Mouse (Mus musculus) hindbrain, embryonic 16.5 days (tissue): ENCODE data around the gene Rapgef5. TPM values are rescaled to one million over a fixed set of nuclear protein-coding genes. Genes with fewer than 3 reads are reported as not detected.

Experiments
- ATAC-seq: fragments of 200-750 bp; cut with Nextera tagmentation; 2 replicates; pipeline ENCODE4 v1.8.0; 2017; ENCODE audit warnings: moderate TSS enrichment, moderate library complexity
- H3K27ac ChIP-seq: fragments of 300-500 bp; sonication (generic); 2 replicates; pipeline ENCODE4 v1.5.1; 2014; ENCODE audit warnings: low read depth, mild to moderate bottlenecking, control low read depth, low read length, moderate library complexity
- H3K27me3 ChIP-seq: fragments of 300-500 bp; sonication (generic); replicated peaks from 2 replicates; pipeline ENCODE4 v1.6.1; 2014; ENCODE audit warnings: low read length; ENCODE audit not compliant: control insufficient read depth, insufficient read depth
- H3K36me3 ChIP-seq: fragments of 300-500 bp; sonication (generic); 2 replicates; pipeline ENCODE4 v1.6.1; 2014; ENCODE audit warnings: mild to moderate bottlenecking, low read length, moderate library complexity, mixed read lengths; ENCODE audit not compliant: control insufficient read depth, insufficient read depth
- H3K4me1 ChIP-seq: fragments of 300-500 bp; sonication (generic); 2 replicates; pipeline ENCODE4 v1.6.1; 2014; ENCODE audit warnings: low read depth, low read length; ENCODE audit not compliant: control insufficient read depth, insufficient read depth
- H3K4me2 ChIP-seq: fragments of 300-500 bp; sonication (generic); 2 replicates; pipeline ENCODE4 v1.6.1; 2014; ENCODE audit warnings: mild to moderate bottlenecking, low read length, control low read depth, moderate library complexity
- H3K4me3 ChIP-seq: fragments of 300-500 bp; sonication (generic); 2 replicates; pipeline ENCODE4 v1.5.1; 2014; ENCODE audit warnings: mild to moderate bottlenecking, low read length, control low read depth, moderate library complexity
- H3K9ac ChIP-seq: fragments of 300-500 bp; sonication (generic); 2 replicates; pipeline ENCODE4 v1.6.1; 2014; ENCODE audit warnings: low read depth, mild to moderate bottlenecking, control low read depth, low read length, moderate library complexity
- H3K9me3 ChIP-seq: fragments of 300-500 bp; sonication (generic); 2 replicates; pipeline ENCODE4 v1.6.1; 2014; ENCODE audit warnings: mild to moderate bottlenecking, low read length, moderate library complexity; ENCODE audit not compliant: control insufficient read depth
- WGBS: fragments of 180-500 bp; shearing (Covaris S2); extraction: QIAGEN DNeasy Blood & Tissue Kit; methylation state at CpG from one replicate; pipeline ENCODE4 v1.1.7; 2014; 5-methylcytosine and 5-hydroxymethylcytosine counted together
- polyA plus RNA-seq: library from polyadenylated mRNA; unstranded; fragments of >200 nt; fragmentation: Nextera tagmentation; extraction: Ambion mirVana; gene quantifications from 2 replicates; pipeline ENCODE4 v1.2.1, GENCODE M21; 2015

Gene Rapgef5
- polyA plus RNA-seq, 1 experiment from 2014 or later, result 31.9 TPM

DNA sequence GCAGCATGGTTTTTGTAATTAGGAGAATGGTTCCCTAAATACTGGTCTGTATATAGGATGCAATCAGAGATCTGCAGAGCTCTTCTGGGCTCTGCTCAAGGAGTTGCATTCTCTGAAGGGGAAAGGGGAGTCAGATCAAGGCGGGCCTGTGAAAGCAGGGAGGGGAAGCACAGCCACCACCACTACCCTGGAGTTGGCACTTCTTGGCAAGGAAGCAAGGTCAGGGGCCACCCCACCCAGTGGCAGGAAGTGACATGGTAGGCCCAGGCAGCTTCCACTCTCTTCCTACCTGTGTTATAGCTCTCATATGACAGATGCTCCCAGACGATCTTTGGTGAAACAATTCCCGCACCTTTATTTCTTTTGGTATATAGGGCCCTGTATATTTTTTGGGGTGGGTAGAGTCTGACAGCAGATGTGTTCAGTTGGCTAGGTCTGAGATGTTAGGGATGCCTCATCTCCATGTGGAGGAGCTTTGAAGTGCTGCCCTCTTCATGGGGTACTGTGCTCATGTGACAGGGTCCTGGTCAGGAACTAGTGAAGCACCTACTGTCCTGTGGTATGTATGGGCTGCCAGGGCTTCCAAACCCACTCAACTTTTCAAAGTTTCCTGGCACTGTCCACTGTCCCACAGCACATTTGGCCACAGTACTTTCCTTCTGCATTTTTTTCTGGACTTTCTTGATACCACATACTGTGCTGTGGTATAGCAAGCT is 183.8 kb downstream of the Rapgef5 start:
- no peaks in the 10 kb centered on the region for H3K27me3 ChIP-seq
- 0 out of 2 replicates have a peak, but pooled peaks have one; percentile 15 for ATAC-seq
- no peaks in the 10 kb centered on the region for H3K36me3 ChIP-seq
- H3K4me2 ChIP-seq, result no peak overlapping the region
- no peak overlapping the region for H3K9ac ChIP-seq
- peak overlapping the region; percentile 9; the same call in 1 of the 2 replicates for H3K27ac ChIP-seq
- H3K4me3 ChIP-seq, result no peak overlapping the region
- 89% methylated on average over 3 of the region's 3 CpGs for WGBS
- H3K4me1 ChIP-seq, result peaks cover 8% of the 10 kb centered on the region
- no peaks in the 10 kb centered on the region for H3K9me3 ChIP-seq

DNA sequence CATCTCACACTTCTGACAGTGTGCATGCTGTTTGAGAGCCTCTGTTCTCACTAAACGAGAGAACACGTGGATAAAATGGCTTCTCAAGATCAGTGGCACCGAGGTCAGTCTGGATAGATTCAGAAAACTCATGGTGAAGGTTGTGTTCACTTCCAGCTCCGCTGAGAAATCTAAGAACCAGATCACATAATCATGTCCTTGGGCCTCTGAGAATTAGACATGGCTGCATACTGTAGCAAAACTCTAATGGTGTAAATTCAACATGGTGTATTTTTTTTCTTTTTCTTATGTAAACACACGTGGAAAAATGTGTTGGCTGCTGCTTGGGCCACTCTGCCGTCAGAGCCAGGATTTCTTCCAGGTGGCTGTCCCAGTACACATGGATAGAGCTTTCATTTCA is 184.6 kb downstream of the Rapgef5 start:
- Histone ChIP-seq H3K4me3 (no peak overlapping the region), H3K4me2 (no peak overlapping the region), H3K27me3 (no peaks in the 10 kb centered on the region), H3K4me1 (peaks cover 8% of the 10 kb centered on the region), H3K36me3 (no peaks in the 10 kb centered on the region), H3K9ac (no peak overlapping the region), H3K27ac (no peak overlapping the region), H3K9me3 (no peaks in the 10 kb centered on the region)
- no peak for ATAC-seq
- 76% methylated on average over 6 of the region's 6 CpGs for WGBS

DNA sequence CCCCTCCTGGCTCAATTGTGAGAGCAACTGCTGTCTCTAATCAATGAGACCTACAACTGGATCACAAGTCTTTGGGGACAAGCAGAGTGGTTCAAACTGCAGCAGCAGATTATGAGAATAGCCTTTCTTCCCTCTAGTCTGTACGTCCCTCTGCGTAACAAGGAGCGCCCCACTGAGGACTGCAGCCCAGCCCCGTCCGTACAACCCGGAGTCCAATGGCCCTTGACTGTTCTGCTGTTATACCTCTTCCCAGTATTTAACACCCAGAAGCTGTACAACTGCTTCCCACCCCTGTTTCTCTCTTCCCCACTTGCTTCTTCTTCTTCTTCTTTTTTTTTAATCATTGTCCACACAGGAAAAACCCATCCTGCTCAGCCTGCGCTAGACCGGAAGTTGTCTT is 186.0 kb downstream of the Rapgef5 start:
- Histone ChIP-seq H3K27me3 (no peaks in the 10 kb centered on the region), H3K27ac (no peak overlapping the region), H3K4me1 (peaks cover 8% of the 10 kb centered on the region), H3K4me3 (no peak overlapping the region), H3K4me2 (no peak overlapping the region), H3K9me3 (no peaks in the 10 kb centered on the region), H3K36me3 (no peaks in the 10 kb centered on the region), H3K9ac (no peak overlapping the region)
- WGBS, result 80% methylated on average over 8 of the region's 8 CpGs
- ATAC-seq, result no peak

DNA sequence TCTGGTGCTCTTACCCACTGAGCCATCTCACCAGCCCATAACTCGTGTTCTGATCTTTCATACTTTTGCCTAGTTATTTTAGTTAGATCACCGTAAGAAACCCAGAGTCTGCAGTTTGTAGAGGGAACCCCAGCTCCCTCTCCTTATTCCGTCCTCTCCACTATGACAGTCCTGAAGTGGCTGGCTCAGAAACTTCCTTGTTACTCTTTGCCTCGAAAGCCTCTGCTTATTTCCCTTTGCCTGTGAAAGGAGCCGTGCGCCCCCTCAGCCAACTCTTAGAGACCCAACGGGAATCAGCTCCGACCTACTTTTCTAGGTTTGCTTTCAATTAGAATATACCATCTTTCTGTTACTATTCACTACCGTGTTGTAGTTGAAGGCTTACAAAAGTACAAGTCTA is 186.6 kb downstream of the Rapgef5 start:
- peaks cover 8% of the 10 kb centered on the region for H3K4me1 ChIP-seq
- WGBS, result 88% methylated on average over 9 of the region's 9 CpGs
- no peak overlapping the region for H3K9ac ChIP-seq
- peak; percentile 19; the same call in 1 of the 2 replicates for ATAC-seq
- H3K36me3 ChIP-seq, result no peaks in the 10 kb centered on the region
- H3K4me2 ChIP-seq, result no peak overlapping the region
- H3K27ac ChIP-seq, result no peak overlapping the region
- H3K4me3 ChIP-seq, result no peak overlapping the region
- H3K27me3 ChIP-seq, result no peaks in the 10 kb centered on the region
- H3K9me3 ChIP-seq, result no peaks in the 10 kb centered on the region

DNA sequence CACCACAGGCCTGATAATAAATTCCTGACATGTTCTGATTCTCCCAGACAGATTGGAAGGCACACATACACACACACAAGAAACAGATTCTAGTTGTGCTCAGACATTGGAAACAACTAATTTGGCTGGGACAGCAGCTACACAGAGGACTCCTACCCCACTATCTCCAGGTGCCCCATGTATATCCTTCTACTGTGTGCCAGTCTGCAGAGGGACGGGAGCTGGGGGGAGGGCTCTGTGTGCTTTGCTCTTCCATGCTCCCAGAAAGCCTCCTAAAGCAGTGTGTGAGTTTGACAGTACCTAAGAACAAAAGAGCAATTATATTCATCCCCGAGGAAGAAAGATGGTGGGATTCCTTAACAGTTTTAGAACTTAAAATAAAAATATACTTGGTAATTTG is 187.1 kb downstream of the Rapgef5 start:
- peak; percentile 56 for ATAC-seq
- H3K4me1 ChIP-seq, result peaks cover 8% of the 10 kb centered on the region
- no peaks in the 10 kb centered on the region for H3K36me3 ChIP-seq
- no peak overlapping the region for H3K4me3 ChIP-seq
- H3K9ac ChIP-seq, result no peak overlapping the region
- no peak overlapping the region for H3K27ac ChIP-seq
- H3K4me2 ChIP-seq, result no peak overlapping the region
- H3K27me3 ChIP-seq, result no peaks in the 10 kb centered on the region
- 35% methylated on average over 2 of the region's 2 CpGs for WGBS
- H3K9me3 ChIP-seq, result no peaks in the 10 kb centered on the region

DNA sequence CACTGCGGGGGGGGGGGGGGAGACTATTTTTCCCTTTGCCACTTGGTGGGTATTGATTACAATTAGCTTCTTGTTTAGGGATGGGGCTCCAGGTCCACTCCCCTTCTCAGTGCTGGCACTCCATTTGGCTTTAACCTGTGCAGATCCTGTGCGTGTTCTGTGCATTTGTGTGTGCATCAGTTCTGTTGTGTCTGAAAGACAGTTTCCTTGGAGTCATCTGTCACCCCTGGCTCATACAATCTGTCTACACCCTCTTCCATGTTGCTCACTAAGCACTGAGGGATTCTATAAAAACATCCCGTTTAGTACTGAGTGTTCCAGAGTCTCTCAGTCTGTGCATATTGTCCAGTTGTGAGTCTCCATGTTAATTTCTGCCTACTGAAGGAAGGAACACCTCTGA is 189.0 kb downstream of the Rapgef5 start:
- Histone ChIP-seq H3K4me3 (no peak overlapping the region), H3K36me3 (no peaks in the 10 kb centered on the region), H3K9me3 (no peaks in the 10 kb centered on the region), H3K27me3 (no peaks in the 10 kb centered on the region), H3K4me2 (no peak overlapping the region), H3K9ac (no peak overlapping the region), H3K27ac (no peak overlapping the region), H3K4me1 (peaks cover 4% of the 10 kb centered on the region)
- WGBS, result 73% methylated on average over 3 of the region's 3 CpGs
- ATAC-seq, result no peak

DNA sequence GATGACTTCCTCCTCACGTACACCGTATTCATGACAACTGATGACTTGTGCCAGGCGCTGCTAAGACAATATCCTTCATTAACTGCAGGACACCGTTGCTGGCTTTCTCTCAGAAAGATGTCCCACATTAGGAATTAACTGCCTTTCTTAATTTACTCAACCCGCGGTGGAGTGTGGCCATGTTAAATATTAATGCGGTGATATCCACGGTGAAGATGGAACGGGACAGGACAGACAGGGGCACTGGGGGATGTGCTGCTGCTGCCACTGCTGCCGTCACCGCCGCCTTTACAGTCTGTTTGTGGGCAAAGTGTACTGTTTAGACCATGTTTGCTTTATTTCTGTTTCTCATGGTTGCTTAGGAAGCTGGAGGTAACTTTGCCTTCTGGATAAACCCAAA is 193.0 kb downstream of the Rapgef5 start:
- 44% methylated on average over 12 of the region's 12 CpGs for WGBS
- Histone ChIP-seq H3K36me3 (no peaks in the 10 kb centered on the region), H3K9ac (no peak overlapping the region), H3K4me2 (no peak overlapping the region), H3K27ac (no peak overlapping the region), H3K4me3 (no peak overlapping the region), H3K9me3 (no peaks in the 10 kb centered on the region), H3K27me3 (no peaks in the 10 kb centered on the region), H3K4me1 (peaks cover 4% of the 10 kb centered on the region)
- ATAC-seq, result peak; percentile 38; the same call in 1 of the 2 replicates

DNA sequence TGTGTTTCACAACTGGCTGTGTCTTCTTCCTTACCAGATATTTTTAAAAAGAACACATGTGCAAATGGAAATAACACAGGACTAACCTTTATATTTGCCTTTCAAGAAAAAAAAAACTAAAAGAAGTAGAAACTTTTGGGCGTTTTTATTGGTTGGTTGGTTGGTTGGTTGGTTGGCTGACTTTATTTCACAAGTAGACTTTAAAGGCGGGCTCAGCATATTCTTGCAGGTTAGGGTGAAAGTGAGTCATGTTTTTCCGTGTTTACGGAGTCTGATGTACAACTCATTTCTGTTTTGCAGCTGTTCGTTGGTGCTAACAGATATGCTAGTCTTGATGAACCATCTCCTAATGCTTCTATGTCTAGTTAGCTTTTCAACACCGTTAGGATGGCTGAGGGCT is 196.2 kb downstream of the Rapgef5 start:
- Histone ChIP-seq H3K4me2 (no peak overlapping the region), H3K4me3 (no peak overlapping the region), H3K9ac (no peak overlapping the region), H3K4me1 (peaks cover 4% of the 10 kb centered on the region), H3K9me3 (no peaks in the 10 kb centered on the region), H3K36me3 (no peaks in the 10 kb centered on the region; the same call in 1 of the 2 replicates), H3K27me3 (no peaks in the 10 kb centered on the region), H3K27ac (no peak overlapping the region)
- no peak for ATAC-seq
- 88% methylated on average over 6 of the region's 6 CpGs for WGBS

DNA sequence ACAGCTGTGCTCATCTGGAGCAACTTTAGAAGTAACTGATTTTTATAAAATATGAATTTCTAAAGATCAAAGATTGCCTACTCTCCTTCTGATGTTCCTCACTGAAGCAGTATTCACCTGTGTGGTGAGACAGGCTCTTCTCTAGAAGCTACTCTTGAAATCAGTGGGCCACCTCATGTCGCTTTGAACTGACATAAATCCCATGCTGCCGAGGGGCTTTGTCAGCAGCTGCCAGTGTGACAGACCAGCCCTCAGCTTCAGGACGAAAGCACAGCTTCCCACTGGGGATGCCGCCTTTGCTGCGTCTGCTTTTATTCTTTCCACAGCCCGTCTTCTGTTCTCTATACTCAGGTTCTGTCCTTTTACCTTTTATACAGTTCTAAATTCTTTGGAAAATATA is 197.3 kb downstream of the Rapgef5 start:
- Histone ChIP-seq H3K36me3 (no peaks in the 10 kb centered on the region; the same call in 1 of the 2 replicates), H3K27ac (no peak overlapping the region), H3K4me3 (no peak overlapping the region), H3K4me1 (peaks cover 4% of the 10 kb centered on the region), H3K4me2 (no peak overlapping the region), H3K9ac (no peak overlapping the region), H3K9me3 (no peaks in the 10 kb centered on the region), H3K27me3 (no peaks in the 10 kb centered on the region)
- no peak for ATAC-seq
- WGBS, result 35% methylated on average over 6 of the region's 6 CpGs
